Mouse (Mus musculus): ENCODE results near the gene Fbxl19.
A peak's percentile ranks its signal among the peaks of the same experiment; 100 is the strongest.

Gene Fbxl19

GRCm38 (mm10) chr7:127744366-127745045, at the start of gene Fbxl19:
Gene Fbxl19, plus strand, starts transcription at chr7:127744543.
- peak; percentile 48 for DNase-seq (ENCODE audit: extremely low read depth, insufficient read length, low spot score)

GRCm38 (mm10) chr7:127698986-127699385, 45.4 kb upstream of the Fbxl19 start:
- no peak for DNase-seq (ENCODE audit: extremely low read depth, insufficient read length, low spot score)

GRCm38 (mm10) chr7:127700712-127701331, 43.5 kb upstream of the Fbxl19 start:
- DNase-seq (ENCODE audit: extremely low read depth, insufficient read length, low spot score) = no peak

GRCm38 (mm10) chr7:127703561-127704178, 40.7 kb upstream of the Fbxl19 start:
- DNase-seq (ENCODE audit: extremely low read depth, insufficient read length, low spot score) = no peak

GRCm38 (mm10) chr7:127704598-127704997, 39.7 kb upstream of the Fbxl19 start:
- no peak for DNase-seq (ENCODE audit: extremely low read depth, insufficient read length, low spot score)

- no peak for DNase-seq (ENCODE audit: extremely low read depth, insufficient read length, low spot score)
Observed at GRCm38 (mm10) chr7:127705706-127706105, 38.6 kb upstream of the Fbxl19 start.

- DNase-seq (ENCODE audit: extremely low read depth, insufficient read length, low spot score) = no peak
Observed at GRCm38 (mm10) chr7:127707045-127707956, 37.0 kb upstream of the Fbxl19 start.

GRCm38 (mm10) chr7:127707957-127708206, 36.5 kb upstream of the Fbxl19 start:
- no peak for DNase-seq (ENCODE audit: extremely low read depth, insufficient read length, low spot score)

GRCm38 (mm10) chr7:127708207-127709078, 35.9 kb upstream of the Fbxl19 start, which contains the start of gene Bcl7c:
Gene Bcl7c, minus strand, starts transcription at chr7:127708933.
- peak; percentile 93 for DNase-seq (ENCODE audit: extremely low read depth, insufficient read length, low spot score)

GRCm38 (mm10) chr7:127709261-127709979, 34.9 kb upstream of the Fbxl19 start:
- DNase-seq (ENCODE audit: extremely low read depth, insufficient read length, low spot score) = no peak

- no peak for DNase-seq (ENCODE audit: extremely low read depth, insufficient read length, low spot score)
Observed at GRCm38 (mm10) chr7:127711031-127711430, 33.3 kb upstream of the Fbxl19 start.

- peak; percentile 30 for DNase-seq (ENCODE audit: extremely low read depth, insufficient read length, low spot score)
Observed at GRCm38 (mm10) chr7:127711456-127711855, 32.9 kb upstream of the Fbxl19 start.

- DNase-seq (ENCODE audit: extremely low read depth, insufficient read length, low spot score) = peak; percentile 84
Observed at GRCm38 (mm10) chr7:127712461-127713385, 31.6 kb upstream of the Fbxl19 start, which contains the start of gene Ctf1. Gene Ctf1, plus strand, starts transcription at chr7:127712736.

GRCm38 (mm10) chr7:127714816-127715215, 29.5 kb upstream of the Fbxl19 start:
- no peak for DNase-seq (ENCODE audit: extremely low read depth, insufficient read length, low spot score)

GRCm38 (mm10) chr7:127716992-127717391, 27.4 kb upstream of the Fbxl19 start:
- no peak for DNase-seq (ENCODE audit: extremely low read depth, insufficient read length, low spot score)

GRCm38 (mm10) chr7:127718339-127718738, 26.0 kb upstream of the Fbxl19 start:
- no peak for DNase-seq (ENCODE audit: extremely low read depth, insufficient read length, low spot score)

GRCm38 (mm10) chr7:127719258-127719657, 25.1 kb upstream of the Fbxl19 start:
- no peak for DNase-seq (ENCODE audit: extremely low read depth, insufficient read length, low spot score)

GRCm38 (mm10) chr7:127725490-127725889, 18.9 kb upstream of the Fbxl19 start:
- no peak for DNase-seq (ENCODE audit: extremely low read depth, insufficient read length, low spot score)

All from 3134 (cell line).